Mouse (Mus musculus) left cerebral cortex, postnatal 25 days (tissue): ENCODE measurements around the gene Fbxo2. TPM values are rescaled to one million over a fixed set of nuclear protein-coding genes. Genes with fewer than 3 reads are reported as not detected.

Experiments used
- DNase-seq, 2 experiments: peaks; one replicate each; pipeline ENCODE4 v3.0.0; 2022; ENCODE audit warnings: low spot score in 2 of 2, mixed read lengths in 1 of 2
- intact Hi-C: fragments of 180-260 bp; cut with DNase I; formaldehyde crosslinking; loops from one replicate; pipeline ENCODE4 v1.15.1; 2025
- microRNA-seq, 2 experiments: library from miRNA; unstranded; fragments of <30 nt; microRNA quantifications; one replicate each; pipeline ENCODE4 v1.2.0; 2022
- total RNA-seq, 2 experiments: library from RNA; stranded (reverse); gene quantifications; 2 replicates each; pipeline ENCODE4 v1.2.3; 2021

Fbxo2 gene
- total RNA-seq, 2 experiments from 2014 or later = 86.8 to 87.2 TPM

GRCm38 (mm10) chr4:148215264-148215900 lies 55.0 kb downstream of the Fbxo2 start:
- intact Hi-C loops = loop anchor here (2.0 to 5.0 kb wide), 2 partner anchors 43 to 73 kb away; no protein-coding TSS in a partner anchor
- DNase-seq = no peak

Small RNA genes lying within 50 kb of the gene (microRNA-seq; reads per million reads assigned to microRNA genes)
- 0 to 0.99 reads per million in 2 experiments for gene Mir7022

Other genes starting within 250 kb of the Fbxo2 start
- gene Plod1, start 223.9 kb upstream of the Fbxo2 start, total RNA-seq = 10 to 100 TPM; 17.6 to 19.9 TPM
- gene 2510039O18Rik, start 219.7 kb upstream of the Fbxo2 start, total RNA-seq = 10 to 100 TPM; 29.0 to 30.6 TPM
- not detected for gene Nppb, start 174.8 kb upstream of the Fbxo2 start, total RNA-seq
- gene Nppa, start 159.9 kb upstream of the Fbxo2 start, total RNA-seq = under 1 TPM in 1 of 2 experiments, not detected in 1; 0.71 TPM
- 10 to 100 TPM; 70.9 to 73.9 TPM for gene Clcn6, start 121.8 kb upstream of the Fbxo2 start, total RNA-seq
- gene Mthfr, start 121.5 kb upstream of the Fbxo2 start, total RNA-seq = 10 to 100 TPM; 27.1 to 30.5 TPM
- gene Agtrap, start 72.6 kb upstream of the Fbxo2 start, total RNA-seq = 1 to 10 TPM; 6.3 to 7.8 TPM
- 10 to 100 TPM; 11.2 to 14.9 TPM for gene Mad2l2, start 30.2 kb upstream of the Fbxo2 start, total RNA-seq
- gene Draxin, start 29.9 kb upstream of the Fbxo2 start, total RNA-seq = under 1 TPM; 0.28 to 0.37 TPM
- 10 to 100 TPM; 26.9 to 28.0 TPM for gene Fbxo6, start 8.5 kb upstream of the Fbxo2 start, total RNA-seq
- gene Fbxo44, start 139 bp upstream of the Fbxo2 start, total RNA-seq = 100 to 1,000 TPM; 133 to 134 TPM
- gene Disp3, start 127.3 kb downstream of the Fbxo2 start, total RNA-seq = 10 to 100 TPM; 25.8 to 29.1 TPM